Mouse (Mus musculus): ENCODE measurements around the gene Hecw2.

Gene Hecw2

DNA sequence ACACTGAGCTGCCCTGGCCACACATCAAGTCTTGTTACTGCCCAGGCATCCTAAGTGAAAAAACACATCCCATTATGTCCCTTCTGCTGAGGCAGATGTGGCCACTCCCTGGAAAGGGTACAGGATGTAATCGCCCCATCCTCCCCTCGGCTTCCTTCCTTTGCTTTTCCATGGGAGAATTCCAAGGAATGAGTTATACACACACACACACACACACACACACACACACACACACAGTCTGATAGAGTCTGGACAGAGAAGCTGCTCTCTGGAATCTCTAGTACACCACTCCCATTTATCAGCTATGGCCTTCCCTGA lies 216.5 kb downstream of the Hecw2 start:
- no peak for DNase-seq (ENCODE audit: low spot score)

DNA sequence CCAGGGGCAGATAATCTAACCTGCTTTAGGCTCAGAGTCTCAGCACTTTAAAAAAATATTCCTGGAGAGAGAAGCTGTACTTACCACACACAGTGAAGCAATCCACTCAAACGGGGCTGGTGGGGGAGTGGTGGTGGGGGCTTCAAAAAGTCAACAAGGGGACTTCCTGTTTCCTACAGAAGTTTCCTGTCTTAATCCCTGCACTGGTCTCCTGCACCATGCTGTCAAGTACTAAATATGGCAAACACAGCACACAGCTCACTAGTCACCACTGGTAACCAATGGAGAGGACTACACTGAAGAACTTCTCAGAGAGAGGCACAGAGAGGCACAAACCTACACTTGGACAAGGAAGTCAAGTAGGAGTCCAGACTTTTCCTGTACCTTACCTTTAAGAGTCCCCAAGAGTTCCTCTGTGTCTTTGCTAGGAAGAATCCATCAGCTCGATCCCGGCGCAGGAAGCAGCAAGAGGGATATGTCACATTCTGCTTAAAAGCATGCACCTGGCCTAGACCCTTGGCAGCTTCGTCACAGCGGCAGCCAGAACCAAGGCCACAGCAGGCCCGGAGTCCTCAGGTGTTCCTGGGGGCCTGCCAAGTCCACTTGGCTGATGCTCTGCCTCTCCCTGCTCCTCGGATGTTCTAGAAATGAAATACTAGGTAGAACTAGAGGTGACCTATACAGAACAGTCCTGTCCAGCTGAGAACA lies 217.0 kb downstream of the Hecw2 start:
- DNase-seq (ENCODE audit: low spot score): no peak

DNA sequence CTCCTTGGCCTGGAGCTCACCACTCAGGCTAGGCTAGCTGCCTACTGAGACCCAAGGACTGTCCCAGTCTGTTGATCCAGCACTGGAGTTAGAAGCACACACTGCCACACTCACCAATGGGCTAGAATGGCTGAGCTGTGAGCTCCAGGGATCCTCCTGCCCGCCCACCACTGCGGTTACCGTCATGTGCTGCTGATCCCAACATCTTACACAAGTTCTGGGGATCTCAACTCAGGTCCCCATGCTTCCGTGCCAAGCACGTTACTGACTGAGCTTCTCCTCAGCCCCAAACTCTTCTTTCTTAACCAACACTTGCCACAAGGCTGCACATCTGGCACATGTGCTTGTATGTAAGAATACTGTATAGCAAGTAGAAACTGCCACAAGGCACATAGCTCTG lies 218.2 kb downstream of the Hecw2 start:
- DNase-seq (ENCODE audit: low spot score): no peak

DNA sequence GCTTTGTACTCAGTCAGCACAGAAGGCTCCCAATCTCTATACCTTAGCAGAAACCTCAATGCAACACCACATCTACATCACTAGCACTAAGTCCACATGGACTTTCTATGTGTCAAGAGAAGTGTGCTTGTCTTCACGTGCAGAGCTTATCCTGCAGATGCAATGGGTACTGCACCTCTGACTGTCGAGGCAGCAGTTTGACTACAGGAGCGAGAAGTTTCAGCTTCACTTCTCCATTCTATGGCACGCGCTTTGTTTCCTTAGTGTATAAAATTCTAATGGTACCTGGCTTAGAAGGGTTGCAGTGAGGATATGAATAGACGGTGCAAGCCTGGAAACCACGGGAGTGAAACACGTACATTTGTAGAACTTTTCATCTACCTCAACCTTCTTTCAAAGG lies 218.9 kb downstream of the Hecw2 start:
- DNase-seq (ENCODE audit: low spot score): no peak

- no peak for DNase-seq (ENCODE audit: low spot score)
Measured at GRCm38 (mm10) chr1:53974941-53975340, 220.0 kb downstream of the Hecw2 start.

- DNase-seq (ENCODE audit: low spot score): no peak
Measured at GRCm38 (mm10) chr1:53970326-53970977, 224.5 kb downstream of the Hecw2 start.

DNA sequence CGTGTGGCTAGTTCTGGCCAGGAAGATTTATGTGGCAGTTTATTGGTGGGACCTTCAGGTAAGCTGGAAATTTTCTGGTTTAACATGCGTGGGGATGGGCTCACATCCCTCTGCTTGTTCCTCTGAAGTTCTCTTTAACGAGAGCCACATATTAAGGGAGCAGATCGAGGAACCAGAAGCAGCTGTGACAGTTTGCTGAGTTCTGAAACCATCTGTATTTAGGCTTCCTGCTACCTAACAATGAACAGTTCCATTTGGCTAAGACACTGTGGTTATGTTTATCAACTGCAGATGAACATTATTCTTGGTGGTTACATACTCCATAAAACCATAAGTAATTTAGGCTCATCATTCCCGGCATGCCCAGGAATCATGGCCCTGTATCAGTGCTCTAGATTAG lies 242.6 kb downstream of the Hecw2 start:
- DNase-seq (ENCODE audit: low spot score): no peak

GRCm38 (mm10) chr1:53945815-53946214 lies 249.2 kb downstream of the Hecw2 start:
- DNase-seq (ENCODE audit: low spot score): no peak

DNA sequence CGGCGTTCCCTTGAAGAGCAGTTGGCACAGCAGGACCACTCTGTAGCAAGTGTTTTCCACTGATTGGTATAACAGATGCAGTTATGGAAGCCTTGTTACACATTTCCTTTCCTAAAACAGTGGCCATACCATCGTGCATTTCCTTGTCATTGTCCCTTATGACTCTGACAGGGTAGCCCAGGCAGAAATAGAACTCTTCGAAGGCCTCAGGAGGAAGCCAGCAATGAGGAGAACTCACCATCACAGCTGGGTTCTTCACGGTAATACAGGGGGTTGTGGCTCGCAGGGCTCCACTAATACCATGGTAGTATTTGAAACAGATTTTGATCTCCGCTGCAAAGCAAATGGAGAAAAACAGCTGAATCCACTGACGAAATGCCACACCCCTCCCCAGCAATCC lies 252.5 kb downstream of the Hecw2 start:
- no peak for DNase-seq (ENCODE audit: low spot score)

DNA sequence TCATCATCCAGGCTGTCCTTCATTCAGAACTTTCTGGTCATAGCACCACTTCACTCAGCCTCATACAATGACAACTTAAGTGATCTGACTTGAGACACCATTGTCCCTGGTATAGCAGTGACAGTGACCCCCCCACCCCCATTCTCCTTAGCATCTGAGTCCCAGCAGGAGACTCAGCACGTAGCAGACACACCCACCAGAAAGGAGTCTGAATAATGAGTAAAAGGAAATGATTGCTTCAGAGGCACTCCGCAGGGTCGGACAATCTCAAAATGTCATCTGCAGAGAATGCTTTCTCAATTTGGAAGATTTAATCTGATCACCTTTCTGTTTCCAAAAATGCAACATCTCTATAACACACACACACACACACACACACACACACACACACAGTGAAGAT lies 253.4 kb downstream of the Hecw2 start:
- DNase-seq (ENCODE audit: low spot score): no peak

DNA sequence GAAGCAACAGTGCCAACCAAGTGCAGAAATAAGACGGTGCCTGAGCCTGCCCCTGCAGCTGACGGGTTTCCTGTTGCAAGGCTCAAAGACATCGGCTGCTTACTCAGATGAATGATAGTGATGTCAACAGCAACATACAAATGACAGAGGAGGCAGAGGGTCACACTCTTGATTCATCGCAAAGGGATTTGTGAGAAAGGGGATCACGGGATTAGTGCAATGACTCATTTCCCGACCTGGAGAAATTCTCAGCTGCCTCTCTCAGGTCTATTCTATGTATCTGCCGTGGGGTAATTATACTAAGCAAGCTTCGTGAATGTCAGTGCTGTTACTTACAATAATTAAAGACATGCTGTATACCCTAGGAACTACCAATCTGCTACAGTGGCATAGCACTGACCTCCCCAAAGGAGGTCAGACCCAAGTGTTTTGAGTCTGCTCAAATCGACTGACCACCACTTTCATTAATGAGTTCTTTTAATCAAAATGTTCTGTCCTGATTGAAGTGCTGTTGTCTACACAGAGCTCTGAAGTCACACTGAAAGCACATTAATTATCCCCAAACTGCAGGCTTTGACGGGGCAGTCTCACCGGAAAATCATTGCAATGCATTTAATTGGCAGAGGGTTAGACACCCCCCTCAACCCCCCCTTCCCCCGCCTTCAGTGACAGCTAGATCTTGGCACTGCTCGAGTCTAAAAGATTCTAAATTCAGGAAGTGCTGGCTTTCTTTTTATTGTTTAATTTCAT lies 254.5 kb downstream of the Hecw2 start:
- DNase-seq (ENCODE audit: low spot score): no peak

- DNase-seq (ENCODE audit: low spot score): no peak
Measured at GRCm38 (mm10) chr1:53939291-53939690, 255.7 kb downstream of the Hecw2 start.

DNA sequence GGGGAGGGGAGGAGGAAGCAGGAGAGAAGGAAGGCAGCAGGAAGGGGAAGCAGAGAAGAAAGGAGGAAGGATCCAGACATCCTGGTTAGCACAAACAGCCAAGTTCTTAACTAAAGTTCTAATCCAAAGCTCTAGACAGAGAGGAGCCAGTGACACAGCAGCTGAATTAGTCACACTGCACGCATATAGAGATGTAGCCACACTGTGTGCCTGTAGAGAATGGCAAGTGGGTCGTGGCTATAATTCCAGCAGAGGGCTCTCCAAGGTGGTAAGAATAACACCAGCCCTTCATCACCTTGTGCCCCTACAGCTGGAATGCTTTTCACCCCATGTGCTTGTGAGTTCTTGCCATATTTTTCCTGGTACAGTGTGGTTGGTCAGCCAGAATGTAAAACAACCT lies 261.7 kb downstream of the Hecw2 start:
- DNase-seq (ENCODE audit: low spot score): no peak

- DNase-seq (ENCODE audit: low spot score): no peak
Measured at GRCm38 (mm10) chr1:53931314-53931713, 263.7 kb downstream of the Hecw2 start.

GRCm38 (mm10) chr1:53927605-53928004 lies 267.4 kb downstream of the Hecw2 start:
- DNase-seq (ENCODE audit: low spot score): peak; percentile 5

DNA sequence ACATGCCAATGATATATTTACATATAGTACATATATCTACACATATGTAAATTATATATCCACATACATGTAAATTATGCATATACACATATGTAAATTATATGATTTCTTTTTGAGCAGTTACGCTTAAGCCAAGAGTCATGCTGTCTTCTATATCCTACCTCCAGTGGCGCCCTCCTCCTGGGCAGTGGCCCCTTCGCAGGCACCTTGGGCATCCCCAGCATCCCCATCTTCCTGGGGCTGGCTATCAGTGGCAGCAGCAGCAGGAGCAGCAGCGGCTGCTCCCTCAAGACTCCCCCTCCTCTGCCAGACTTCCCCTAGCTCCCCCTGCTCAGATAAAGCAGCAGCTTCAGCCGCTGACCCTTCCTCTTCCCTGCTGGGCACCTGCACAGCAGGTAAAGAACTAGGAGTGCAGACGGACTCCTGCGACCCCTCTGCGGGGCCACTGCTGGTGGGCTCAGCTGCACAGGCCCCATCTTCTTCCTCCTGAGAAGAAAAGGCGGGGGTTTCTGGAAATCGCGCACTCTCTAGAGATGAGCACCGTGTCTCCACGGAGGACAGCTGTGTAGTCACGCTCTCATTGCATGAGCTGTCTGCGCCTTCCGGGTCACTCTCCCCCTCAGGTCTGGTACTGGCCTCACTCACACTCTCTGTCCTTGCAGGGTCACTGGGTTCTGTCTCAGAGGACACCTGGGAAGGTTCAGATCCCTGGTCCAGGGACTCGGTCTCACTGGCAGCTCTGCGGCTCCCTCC lies 269.6 kb downstream of the Hecw2 start:
- no peak for DNase-seq (ENCODE audit: low spot score)

- DNase-seq (ENCODE audit: low spot score): no peak
Measured at GRCm38 (mm10) chr1:53911848-53912247, 283.1 kb downstream of the Hecw2 start.

DNA sequence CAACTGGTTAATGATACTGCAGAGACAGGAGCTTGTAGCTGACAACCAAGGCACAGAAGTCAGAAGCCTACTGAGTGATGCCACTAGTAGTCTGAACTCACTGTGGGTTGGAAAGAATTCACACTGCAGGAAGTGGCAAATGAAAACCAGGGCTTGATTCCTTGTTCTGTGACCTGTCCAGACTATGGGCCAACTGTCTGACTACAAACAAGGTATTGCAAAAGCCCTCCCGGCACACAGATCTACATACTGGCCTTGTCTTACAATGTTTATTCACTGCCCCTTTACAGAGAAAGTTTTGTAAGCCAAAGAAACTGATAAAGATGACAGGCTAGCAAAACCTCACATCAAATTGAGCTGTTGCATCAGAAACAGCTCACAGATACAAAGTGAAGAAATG lies 284.7 kb downstream of the Hecw2 start:
- no peak for DNase-seq (ENCODE audit: low spot score)

- peak; percentile 15 for DNase-seq (ENCODE audit: low spot score)
Measured at GRCm38 (mm10) chr1:53909118-53909517, 285.9 kb downstream of the Hecw2 start.

DNA sequence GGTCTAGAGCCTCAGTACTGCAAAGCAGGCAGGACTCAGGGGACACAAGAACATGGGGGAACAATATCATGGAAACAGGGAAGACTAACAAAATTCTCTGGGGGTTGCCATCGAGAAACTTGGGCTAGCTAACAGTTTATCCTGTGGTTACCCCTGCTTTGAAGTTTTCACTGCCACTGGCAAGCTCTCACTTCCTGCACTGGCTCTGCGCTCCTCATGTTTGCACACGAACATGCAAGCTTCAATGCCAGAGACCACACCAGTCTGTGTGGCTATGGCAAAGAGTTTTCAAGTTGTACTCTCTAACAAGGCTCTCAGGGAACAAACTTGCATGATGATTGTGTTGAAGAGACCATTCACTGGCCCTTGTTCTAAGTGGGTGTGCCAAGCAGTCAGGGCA lies 288.8 kb downstream of the Hecw2 start:
- no peak for DNase-seq (ENCODE audit: low spot score)

DNA sequence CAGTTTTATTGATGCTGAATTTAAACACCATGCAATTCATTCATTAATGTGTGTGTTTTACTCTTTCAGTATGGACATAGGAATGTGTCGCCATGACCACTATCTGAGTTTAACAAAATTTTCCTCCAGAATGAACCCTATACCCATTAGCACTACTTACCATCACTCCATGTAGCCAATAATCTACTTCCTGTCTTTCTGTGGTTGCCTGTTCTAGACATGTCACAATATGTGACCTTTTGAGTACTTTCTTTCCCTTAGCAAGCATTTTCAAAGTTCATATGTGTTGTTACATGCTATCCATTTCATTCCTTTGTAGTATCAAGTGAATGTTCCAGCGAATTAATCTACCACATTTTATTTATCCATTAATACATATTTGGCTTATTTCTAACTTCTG lies 294.6 kb downstream of the Hecw2 start:
- DNase-seq (ENCODE audit: low spot score): no peak

DNA sequence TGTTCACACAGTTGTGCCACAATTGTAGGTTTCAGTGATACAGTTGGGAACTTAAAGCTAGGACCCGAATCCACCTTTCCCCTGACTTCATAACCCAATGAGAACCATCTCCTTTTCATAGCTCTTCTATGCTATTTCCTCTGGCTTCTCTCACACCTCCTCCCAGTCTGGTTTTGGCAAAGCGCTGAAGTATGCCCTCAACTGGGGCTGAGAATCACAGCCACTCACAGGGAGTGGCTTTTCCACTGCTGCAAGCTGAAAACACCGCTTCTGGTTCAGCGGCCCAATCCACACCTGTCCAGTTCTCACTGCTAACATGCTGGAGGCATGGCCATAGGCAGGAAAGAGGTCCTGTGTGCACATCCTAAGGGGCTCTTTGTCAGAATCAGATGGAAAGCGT lies 300.7 kb downstream of the Hecw2 start:
- no peak for DNase-seq (ENCODE audit: low spot score)

DNA sequence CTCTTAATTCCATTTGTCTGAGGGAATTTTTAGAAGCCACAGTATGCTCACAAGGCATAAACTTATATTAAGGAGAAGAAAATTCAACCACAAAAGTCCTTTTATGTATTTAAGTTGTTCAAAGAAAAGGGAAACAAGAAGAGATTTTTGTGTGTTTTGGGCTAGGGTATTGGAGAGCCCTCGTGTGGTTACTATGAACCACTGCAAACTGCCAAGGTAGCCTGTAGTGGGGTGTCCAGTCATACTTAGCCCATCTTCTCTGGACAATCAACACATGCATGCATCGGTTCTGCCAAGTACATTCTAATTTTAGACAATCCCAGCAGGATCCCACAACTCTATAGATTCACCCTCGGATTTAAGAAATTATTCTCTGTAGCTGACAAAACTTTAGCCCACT lies 304.6 kb downstream of the Hecw2 start:
- DNase-seq (ENCODE audit: low spot score): no peak

Measured in c-Kit-positive CD71-positive TER-119-positive erythroid progenitor cells, embryonic 14.5 days (primary cell).